Comparison of ENCODE assay signal across 23 mouse cellular contexts in genomic region chr13:57433848-57434247, GRCm38 (mm10).
A peak's percentile ranks its signal among the peaks of the same experiment; 100 is the strongest.
DNase-seq lines count a peak whose midpoint lies in the region; ATAC-seq and TF ChIP-seq lines count a peak whose summit lies in the region.
"Had no signal": no experiment of that assay in that cellular context is flagged by ENCODE, and none has a peak within 500 bp of the region (broad histone marks: within the 10 kb centered on the region; RNA-seq: fewer than 3 reads in every experiment).

No protein-coding gene starts in this region.

- no peak for TF ChIP-seq POLR2A in cortical plate, adult 2 months (IDR thresholded peaks at IDR 0.05; ENCODE audit: extremely low read depth, insufficient read depth, low read length)

- H3K9me3 ChIP-seq in heart, embryonic 10.5 days = 0 out of 2 replicates have a peak, but pooled peaks cover 5% of the 10 kb centered on the region

- peaks cover 13% of the 10 kb centered on the region for H3K4me1 ChIP-seq in heart, embryonic 10.5 days
- H3K4me1 ChIP-seq in cortical plate, adult 2 months (ENCODE audit: control insufficient read depth, insufficient read depth, low read length) = peaks cover 1% of the 10 kb centered on the region

- no peaks in the 10 kb centered on the region for H3K36me3 ChIP-seq in heart, embryonic 10.5 days
- H3K36me3 ChIP-seq: G1E had no signal

- intact Hi-C loops in heart, postnatal 14 days (cut with DNase I) = no loop called here

- no peak overlapping the region for H3K4me3 ChIP-seq in heart, embryonic 10.5 days
- no peak overlapping the region for H3K4me3 ChIP-seq in cortical plate, adult 2 months (ENCODE audit: insufficient read depth, low read length)

- ATAC-seq in frontal cortex, adult (ENCODE audit: low TSS enrichment) = peak; percentile 69
- ATAC-seq in erythroid progenitor cell, adult 5-6 weeks (replicated peaks; ENCODE audit: low FRiP score, poor library complexity, severe bottlenecking) = no peak
- ATAC-seq: activated CD4-positive, CD25-positive, alpha-beta regulatory T cell, adult 4 months; CD4-positive, CD25-positive, alpha-beta regulatory T cell, adult 4 months; Patski had no signal

- 90% methylated on average over 4 of the region's 4 CpGs for WGBS in heart, embryonic 10.5 days

- peaks cover 6% of the 10 kb centered on the region; the same call in 1 of the 2 replicates for H3K27me3 ChIP-seq in heart, embryonic 10.5 days (ENCODE audit: insufficient read depth, poor library complexity, severe bottlenecking)
- H3K27me3 ChIP-seq: CH12.LX had no signal

- no peak overlapping the region for H3K27ac ChIP-seq in heart, embryonic 10.5 days
- H3K27ac ChIP-seq in cortical plate, adult 2 months (ENCODE audit: insufficient read depth, low read length) = 0 out of 2 replicates have a peak overlapping the region, but pooled peaks have one; percentile 3

- TF ChIP-seq CTCF in cortical plate, adult 2 months (IDR thresholded peaks at IDR 0.05; ENCODE audit: extremely low read depth, insufficient read depth, low read length) = no peak

- DNase-seq in frontal cortex, postnatal 25 days (ENCODE audit: low spot score in 2 of 2) = no peak
- peak; percentile 9 for DNase-seq in heart, embryonic 10.5 days (ENCODE audit: low spot score)
- DNase-seq in heart, postnatal 14 days = no peak
- DNase-seq in brain, adult 2 months (ENCODE audit: low read depth, low spot score) = peak; percentile 64
- DNase-seq in cerebellum, postnatal 25 days = no peak
- DNase-seq: adrenal gland, adult 2 months; adrenal gland, adult 8-10 months; adrenal gland, postnatal 10 days; adrenal gland, postnatal 14 days; adrenal gland, postnatal 25 days; adrenal gland, postnatal 36 days; B cell, adult 2 months; cerebellum, adult 11 months; cerebellum, adult 11-12 months; cerebellum, adult 18-20 months had no signal

Comparison
In these comparisons a context has a peak if more than half of its experiments do, and no peak if none do; other contexts are left out.
1. DNase-seq: peak in heart, embryonic 10.5 days (single experiment) and brain, adult 2 months (single experiment); none in frontal cortex, postnatal 25 days (0 of 2), heart, postnatal 14 days (0 of 2) and cerebellum, postnatal 25 days (0 of 2).